Mouse (Mus musculus) stomach, embryonic 14.5 days (tissue): ENCODE measurements at regions not wholly inside any gene's neighbourhood (a gene's known extent, or its start where the extent isn't known, plus 50 kb on each side); places are given as distances from the start of the nearest gene placed in this dataset.

ENCODE experiments used
- ATAC-seq: fragments of 200-750 bp; cut with Nextera tagmentation; 2 replicates; pipeline ENCODE4 v1.8.0; 2017; ENCODE audit warnings: low read depth, moderate TSS enrichment; ENCODE audit not compliant: insufficient number of reproducible peaks, insufficient read depth, low FRiP score
- H3K27ac ChIP-seq: fragments of 300-500 bp; sonication (generic); 2 replicates; pipeline ENCODE4 v1.5.1; 2014; ENCODE audit warnings: mild to moderate bottlenecking, low read length, moderate library complexity, mixed read lengths
- H3K27me3 ChIP-seq: fragments of 300-500 bp; sonication (generic); 2 replicates; pipeline ENCODE4 v1.6.1; 2014; ENCODE audit warnings: low read length, control low read depth, mixed read lengths; ENCODE audit not compliant: control insufficient read depth, insufficient read depth
- H3K36me3 ChIP-seq: fragments of 300-500 bp; sonication (generic); 2 replicates; pipeline ENCODE4 v1.6.1; 2014; ENCODE audit warnings: mild to moderate bottlenecking, control low read depth, low read length, moderate library complexity, mixed read lengths; ENCODE audit not compliant: control insufficient read depth, insufficient read depth
- H3K4me1 ChIP-seq: fragments of 300-500 bp; sonication (generic); 2 replicates; pipeline ENCODE4 v1.6.1; 2014; ENCODE audit warnings: low read length, control low read depth, mixed read lengths; ENCODE audit not compliant: control insufficient read depth, insufficient read depth
- H3K4me2 ChIP-seq: fragments of 300-500 bp; sonication (generic); replicated peaks from 2 replicates; pipeline ENCODE4 v1.6.1; 2014; ENCODE audit warnings: low read depth, low read length, control low read depth
- H3K4me3 ChIP-seq: fragments of 300-500 bp; sonication (generic); 2 replicates; pipeline ENCODE4 v1.5.1; 2014; ENCODE audit warnings: low read depth, low read length, control low read depth
- H3K9ac ChIP-seq: fragments of 300-500 bp; sonication (generic); replicated peaks from 2 replicates; pipeline ENCODE4 v1.6.1; 2014; ENCODE audit warnings: low read depth, mild to moderate bottlenecking, control low read depth, low read length, moderate library complexity, mixed read lengths
- H3K9me3 ChIP-seq: fragments of 300-500 bp; sonication (generic); 2 replicates; pipeline ENCODE4 v1.6.1; 2016; ENCODE audit warnings: low read depth, low read length, control low read depth; ENCODE audit not compliant: control insufficient read depth
- WGBS: fragments of 180-500 bp; shearing (Covaris S2); extraction: QIAGEN DNeasy Blood & Tissue Kit; methylation state at CpG from one replicate; pipeline ENCODE4 v1.1.7; 2014; 5-methylcytosine and 5-hydroxymethylcytosine counted together

DNA sequence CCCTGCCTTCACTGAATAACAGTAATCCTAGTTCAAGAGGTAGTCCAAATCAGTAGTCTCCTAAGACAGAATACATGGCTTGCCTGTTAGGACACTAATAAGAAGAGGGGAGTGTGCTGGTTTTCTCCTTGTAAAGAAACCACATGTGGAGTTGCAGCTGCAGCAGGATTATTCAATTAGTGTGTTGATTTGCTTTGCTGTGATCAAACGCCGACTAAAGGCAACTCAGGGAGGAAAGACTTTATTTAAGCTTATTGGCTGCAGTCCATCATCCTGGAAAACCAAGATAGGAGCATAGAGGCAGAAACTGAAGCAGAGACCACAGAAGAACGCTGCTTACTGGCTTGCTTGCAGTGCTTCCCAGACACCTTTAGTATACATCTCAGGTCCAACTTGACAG is 57.9 kb upstream of the Tac1 start:
- no peak overlapping the region for H3K4me3 ChIP-seq
- 58% methylated on average over 3 of the region's 3 CpGs for WGBS
- no peaks in the 10 kb centered on the region for H3K9me3 ChIP-seq
- no peak overlapping the region for H3K4me2 ChIP-seq
- no peaks in the 10 kb centered on the region for H3K4me1 ChIP-seq
- no peak overlapping the region for H3K27ac ChIP-seq
- H3K9ac ChIP-seq = no peak overlapping the region
- H3K27me3 ChIP-seq = no peaks in the 10 kb centered on the region
- H3K36me3 ChIP-seq = no peaks in the 10 kb centered on the region
- ATAC-seq = no peak
